Mouse (Mus musculus): ENCODE results near the gene Ascc1. TPM values are rescaled to one million over a fixed set of nuclear protein-coding genes. Genes with fewer than 3 reads are reported as not detected.
A peak's percentile ranks its signal among the peaks of the same experiment; 100 is the strongest.

Gene Ascc1
- polyA plus RNA-seq (2014; fragmentation: Nextera tagmentation; extraction: Ambion mirVana) = 48.2 and 48.4 TPM in 2 replicates

DNA sequence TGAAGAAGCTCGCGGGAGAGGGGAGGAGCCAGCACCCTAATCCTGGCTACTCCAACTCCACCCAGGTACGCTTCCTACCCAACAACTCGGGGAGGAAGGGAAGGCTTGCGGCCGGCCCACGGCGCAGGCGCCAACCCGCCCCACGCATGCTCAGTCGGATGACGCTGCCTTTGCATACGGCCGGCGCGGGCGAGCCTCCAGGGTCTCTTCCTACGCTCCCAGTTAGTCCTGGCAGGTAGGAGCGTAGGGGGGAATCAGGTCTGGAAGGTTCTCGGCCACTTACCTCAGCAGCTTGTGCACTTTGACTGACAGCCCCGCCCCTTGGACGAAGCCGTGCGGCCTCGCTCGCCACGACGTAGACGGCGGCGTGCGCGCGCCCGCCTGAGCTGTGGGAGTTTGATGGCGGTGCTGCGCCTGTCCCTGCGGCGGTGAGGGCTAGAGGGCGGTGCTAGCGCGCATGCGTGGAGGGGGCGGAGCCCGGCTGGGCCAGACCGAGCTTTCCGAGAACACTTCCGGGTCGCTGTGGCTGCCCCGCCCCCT lies at the start of gene Ascc1, which contains the start of gene Anapc16:
TSS of gene Ascc1 (plus strand) at position 133 of the 540 bp plus-strand sequence.
TSS of gene Anapc16 (minus strand) at position 463 of the 540 bp plus-strand sequence.
- DNase-seq = peak; percentile 99
- H3K36me3 ChIP-seq (ENCODE audit: control insufficient read depth, insufficient read depth, low read length) = peaks cover 3% of the 10 kb centered on the region; the same call in 1 of the 2 replicates
- peak within 1 kb of the TSS; percentile 98 for H3K27ac ChIP-seq (replicated peaks; ENCODE audit: low read depth, low read length)
- H3K4me2 ChIP-seq (ENCODE audit: low read length) = peak within 1 kb of the TSS; percentile 85
- under 1% methylated on average over 51 of the region's 51 CpGs for WGBS
- H3K9me3 ChIP-seq (ENCODE audit: control insufficient read depth, low read length) = no peaks in the 10 kb centered on the region
- ATAC-seq (ENCODE audit: low FRiP score, low TSS enrichment) = peak; percentile 97
- peaks cover 12% of the 10 kb centered on the region; the same call in 1 of the 2 replicates for H3K4me1 ChIP-seq (ENCODE audit: control insufficient read depth, insufficient read depth, low read length)
- H3K27me3 ChIP-seq (ENCODE audit: control insufficient read depth, insufficient read depth, low read length) = no peaks in the 10 kb centered on the region
- H3K4me3 ChIP-seq (replicated peaks; ENCODE audit: low read depth, low read length) = peak within 1 kb of the TSS; percentile 71
- H3K9ac ChIP-seq (replicated peaks; ENCODE audit: low read length) = peak within 1 kb of the TSS; percentile 73

- Histone ChIP-seq H3K9me3 (ENCODE audit: control insufficient read depth, low read length) (no peaks in the 10 kb centered on the region), H3K27me3 (ENCODE audit: control insufficient read depth, insufficient read depth, low read length) (no peaks in the 10 kb centered on the region), H3K4me3 (replicated peaks; ENCODE audit: low read depth, low read length) (no peak overlapping the region), H3K36me3 (ENCODE audit: control insufficient read depth, insufficient read depth, low read length) (no peaks in the 10 kb centered on the region), H3K4me2 (ENCODE audit: low read length) (no peak overlapping the region), H3K4me1 (ENCODE audit: control insufficient read depth, insufficient read depth, low read length) (peaks cover 41% of the 10 kb centered on the region), H3K27ac (replicated peaks; ENCODE audit: low read depth, low read length) (no peak overlapping the region), H3K9ac (replicated peaks; ENCODE audit: low read length) (no peak overlapping the region)
- 26% methylated on average over 7 of the region's 7 CpGs for WGBS
- no peak for ATAC-seq (ENCODE audit: low FRiP score, low TSS enrichment)
- DNase-seq = no peak
Measured at GRCm38 (mm10) chr10:59953564-59954039, 49.0 kb upstream of the Ascc1 start.

DNA sequence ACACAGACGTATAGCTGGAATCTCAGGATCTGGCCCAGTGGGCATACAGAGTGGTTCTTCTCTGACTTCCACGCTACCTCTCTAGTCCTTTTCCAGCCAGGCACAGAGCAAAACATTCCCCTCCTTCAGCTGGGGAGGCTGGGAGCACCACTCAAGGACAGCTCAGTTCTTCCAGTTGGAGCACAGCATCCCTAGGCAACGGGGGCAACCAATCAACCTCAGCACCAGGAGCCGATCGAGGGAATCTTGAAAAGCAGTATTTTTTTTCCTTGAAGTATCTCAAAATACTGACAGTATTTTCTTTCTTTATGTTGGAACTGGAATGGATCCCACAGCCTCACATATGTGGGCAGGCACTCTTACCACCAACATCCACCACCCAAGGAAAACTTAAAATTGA lies 45.9 kb upstream of the Ascc1 start:
- Histone ChIP-seq H3K4me3 (replicated peaks; ENCODE audit: low read depth, low read length) (no peak overlapping the region), H3K27me3 (ENCODE audit: control insufficient read depth, insufficient read depth, low read length) (no peaks in the 10 kb centered on the region), H3K36me3 (ENCODE audit: control insufficient read depth, insufficient read depth, low read length) (no peaks in the 10 kb centered on the region), H3K4me1 (ENCODE audit: control insufficient read depth, insufficient read depth, low read length) (peaks cover 31% of the 10 kb centered on the region), H3K9me3 (ENCODE audit: control insufficient read depth, low read length) (no peaks in the 10 kb centered on the region), H3K27ac (replicated peaks; ENCODE audit: low read depth, low read length) (peak overlapping the region; percentile 73), H3K9ac (replicated peaks; ENCODE audit: low read length) (no peak overlapping the region), H3K4me2 (ENCODE audit: low read length) (no peak overlapping the region; the same call in 1 of the 2 replicates)
- WGBS = 54% methylated on average over 5 of the region's 5 CpGs
- DNase-seq (no peak), ATAC-seq (ENCODE audit: low FRiP score, low TSS enrichment) (no peak)

- DNase-seq = peak; percentile 67
- Histone ChIP-seq H3K9me3 (ENCODE audit: control insufficient read depth, low read length) (no peaks in the 10 kb centered on the region), H3K27ac (replicated peaks; ENCODE audit: low read depth, low read length) (peak overlapping the region; percentile 73), H3K4me3 (replicated peaks; ENCODE audit: low read depth, low read length) (peak overlapping the region; percentile 23), H3K27me3 (ENCODE audit: control insufficient read depth, insufficient read depth, low read length) (no peaks in the 10 kb centered on the region), H3K4me1 (ENCODE audit: control insufficient read depth, insufficient read depth, low read length) (peaks cover 31% of the 10 kb centered on the region), H3K4me2 (ENCODE audit: low read length) (peak overlapping the region; percentile 53), H3K36me3 (ENCODE audit: control insufficient read depth, insufficient read depth, low read length) (no peaks in the 10 kb centered on the region), H3K9ac (replicated peaks; ENCODE audit: low read length) (peak overlapping the region; percentile 44)
- 10% methylated on average over 25 of the region's 25 CpGs for WGBS
- peak; percentile 22 for ATAC-seq (ENCODE audit: low FRiP score, low TSS enrichment)
Measured at GRCm38 (mm10) chr10:59957171-59958149, 45.1 kb upstream of the Ascc1 start.

DNA sequence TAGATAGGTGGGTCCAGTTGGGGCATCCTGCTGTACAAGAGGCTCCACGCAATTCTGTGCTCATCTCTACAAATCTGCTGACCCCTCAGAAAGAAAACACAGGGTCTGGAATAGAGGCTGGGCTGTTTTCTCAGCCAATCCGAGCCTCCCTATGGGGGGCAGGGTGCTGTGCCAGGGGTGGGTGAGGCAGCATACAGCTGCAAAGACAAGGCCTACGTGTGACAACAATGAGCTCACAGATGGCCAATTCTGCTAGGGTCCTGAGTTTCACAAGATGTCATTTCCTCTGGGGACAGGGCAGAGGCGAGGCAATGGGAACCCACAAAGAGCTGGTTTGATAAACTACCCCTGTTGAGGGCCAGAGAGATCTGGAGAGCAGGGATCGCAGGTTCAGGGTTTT lies 44.1 kb upstream of the Ascc1 start:
- DNase-seq (peak; percentile 67), ATAC-seq (ENCODE audit: low FRiP score, low TSS enrichment) (peak; percentile 53)
- Histone ChIP-seq H3K4me2 (ENCODE audit: low read length) (peak overlapping the region; percentile 53), H3K27ac (replicated peaks; ENCODE audit: low read depth, low read length) (peak overlapping the region; percentile 73), H3K4me1 (ENCODE audit: control insufficient read depth, insufficient read depth, low read length) (peaks cover 26% of the 10 kb centered on the region), H3K9me3 (ENCODE audit: control insufficient read depth, low read length) (no peaks in the 10 kb centered on the region), H3K9ac (replicated peaks; ENCODE audit: low read length) (peak overlapping the region; percentile 44; the same call in 1 of the 2 replicates), H3K36me3 (ENCODE audit: control insufficient read depth, insufficient read depth, low read length) (no peaks in the 10 kb centered on the region), H3K4me3 (replicated peaks; ENCODE audit: low read depth, low read length) (no peak overlapping the region), H3K27me3 (ENCODE audit: control insufficient read depth, insufficient read depth, low read length) (no peaks in the 10 kb centered on the region)
- WGBS = 23% methylated on average over 5 of the region's 5 CpGs

DNA sequence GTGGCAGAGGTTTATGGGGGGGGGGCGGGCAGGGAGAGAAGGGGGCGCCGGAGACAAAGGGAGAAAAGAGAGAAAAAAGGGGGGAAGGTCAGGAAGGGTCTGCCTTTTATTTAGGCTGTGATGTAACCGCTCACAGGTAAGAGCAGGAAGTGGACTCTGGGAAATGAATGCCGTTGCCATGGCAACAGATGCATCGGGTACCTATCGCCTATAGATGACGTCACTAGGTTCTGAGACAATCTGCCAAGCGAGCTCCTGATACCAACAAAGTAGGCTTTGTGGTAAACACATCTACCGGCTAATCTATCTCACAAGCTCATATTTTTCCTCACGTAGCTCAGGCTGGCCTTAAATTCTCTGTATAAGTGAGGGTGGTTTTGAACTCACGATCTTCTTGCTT lies 43.1 kb upstream of the Ascc1 start:
- Histone ChIP-seq H3K4me3 (replicated peaks; ENCODE audit: low read depth, low read length) (no peak overlapping the region), H3K9ac (replicated peaks; ENCODE audit: low read length) (no peak overlapping the region), H3K4me1 (ENCODE audit: control insufficient read depth, insufficient read depth, low read length) (peaks cover 25% of the 10 kb centered on the region), H3K27ac (replicated peaks; ENCODE audit: low read depth, low read length) (no peak overlapping the region), H3K4me2 (ENCODE audit: low read length) (no peak overlapping the region), H3K36me3 (ENCODE audit: control insufficient read depth, insufficient read depth, low read length) (no peaks in the 10 kb centered on the region), H3K27me3 (ENCODE audit: control insufficient read depth, insufficient read depth, low read length) (no peaks in the 10 kb centered on the region), H3K9me3 (ENCODE audit: control insufficient read depth, low read length) (no peaks in the 10 kb centered on the region)
- no peak for ATAC-seq (ENCODE audit: low FRiP score, low TSS enrichment)
- WGBS = 80% methylated on average over 12 of the region's 12 CpGs
- peak; percentile 68 for DNase-seq

GRCm38 (mm10) chr10:59963609-59964008 lies 39.0 kb upstream of the Ascc1 start:
- ATAC-seq (ENCODE audit: low FRiP score, low TSS enrichment) = no peak
- H3K36me3 ChIP-seq (ENCODE audit: control insufficient read depth, insufficient read depth, low read length) = no peaks in the 10 kb centered on the region
- H3K4me1 ChIP-seq (ENCODE audit: control insufficient read depth, insufficient read depth, low read length) = peaks cover 15% of the 10 kb centered on the region
- H3K27ac ChIP-seq (replicated peaks; ENCODE audit: low read depth, low read length) = 0 out of 2 replicates have a peak overlapping the region, but pooled peaks have one; percentile 32
- H3K9me3 ChIP-seq (ENCODE audit: control insufficient read depth, low read length) = no peaks in the 10 kb centered on the region
- H3K4me3 ChIP-seq (replicated peaks; ENCODE audit: low read depth, low read length) = no peak overlapping the region
- H3K27me3 ChIP-seq (ENCODE audit: control insufficient read depth, insufficient read depth, low read length) = no peaks in the 10 kb centered on the region
- WGBS = 64% methylated on average over 2 of the region's 2 CpGs
- H3K9ac ChIP-seq (replicated peaks; ENCODE audit: low read length) = no peak overlapping the region
- no peak overlapping the region for H3K4me2 ChIP-seq (ENCODE audit: low read length)
- DNase-seq = no peak

DNA sequence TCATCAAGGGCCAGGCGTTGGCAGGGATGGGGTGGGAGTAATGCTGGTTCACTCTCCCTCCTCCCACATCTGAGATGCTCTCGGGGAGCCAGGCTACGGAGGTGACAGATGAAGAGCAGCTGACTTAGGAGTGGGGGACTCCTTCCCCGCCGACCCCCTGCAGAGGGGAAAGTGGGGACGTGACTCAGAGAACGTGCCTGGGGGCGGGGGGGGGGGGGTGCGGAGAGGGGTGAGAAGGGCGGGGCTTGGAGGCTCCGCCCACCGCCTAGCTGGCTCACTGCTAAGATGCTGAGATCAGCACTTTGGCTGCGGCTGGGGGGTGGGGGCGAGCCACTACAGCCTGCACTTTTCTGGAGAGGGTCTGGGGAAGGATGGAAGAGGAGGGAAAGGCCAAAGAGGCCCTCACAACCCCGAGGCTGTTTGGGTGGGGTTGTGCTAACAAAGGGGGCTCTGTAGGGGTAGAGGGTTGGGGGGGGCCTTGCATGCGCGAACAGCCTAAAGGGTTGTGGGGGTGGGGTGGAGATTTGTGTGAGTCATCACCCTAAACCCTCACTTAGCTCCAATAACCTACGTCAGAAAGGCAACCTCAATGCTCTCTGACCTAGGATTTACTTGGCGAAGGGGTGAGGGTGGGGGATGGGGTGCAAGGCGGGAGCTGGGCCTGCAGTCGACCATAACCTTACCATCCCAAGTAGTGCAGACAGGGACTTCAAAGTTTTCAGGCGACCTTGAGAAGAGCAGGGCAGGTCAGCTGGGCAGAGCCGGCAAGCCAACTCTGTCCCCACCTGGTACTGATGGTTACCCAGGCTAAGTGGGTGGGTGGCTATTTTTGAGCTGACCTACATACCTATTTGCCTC lies 37.9 kb upstream of the Ascc1 start:
- Histone ChIP-seq H3K27me3 (ENCODE audit: control insufficient read depth, insufficient read depth, low read length) (no peaks in the 10 kb centered on the region), H3K36me3 (ENCODE audit: control insufficient read depth, insufficient read depth, low read length) (no peaks in the 10 kb centered on the region), H3K4me2 (ENCODE audit: low read length) (peak overlapping the region; percentile 47), H3K27ac (replicated peaks; ENCODE audit: low read depth, low read length) (peak overlapping the region; percentile 49; the same call in 1 of the 2 replicates), H3K9ac (replicated peaks; ENCODE audit: low read length) (no peak overlapping the region; the same call in 1 of the 2 replicates), H3K4me3 (replicated peaks; ENCODE audit: low read depth, low read length) (0 out of 2 replicates have a peak overlapping the region, but pooled peaks have one; percentile 8), H3K4me1 (ENCODE audit: control insufficient read depth, insufficient read depth, low read length) (peaks cover 9% of the 10 kb centered on the region), H3K9me3 (ENCODE audit: control insufficient read depth, low read length) (no peaks in the 10 kb centered on the region)
- DNase-seq = peak; percentile 72
- WGBS = 5% methylated on average over 19 of the region's 23 CpGs
- ATAC-seq (ENCODE audit: low FRiP score, low TSS enrichment) = peak; percentile 73

Measured in midbrain, embryonic 14.5 days (tissue).